Mouse (Mus musculus): ENCODE measurements around the gene Anks1b. TPM values are rescaled to one million over a fixed set of nuclear protein-coding genes. Genes with fewer than 3 reads are reported as not detected.
A peak's percentile ranks its signal among the peaks of the same experiment; 100 is the strongest.

Gene Anks1b
- polyA plus RNA-seq (2017; shearing (Covaris generic)): under 1 TPM in 1 of 2 experiments, not detected in 1; 0.19 TPM

GRCm38 (mm10) chr10:89873146-89873950 is at the start of gene Anks1b:
TSS of gene Anks1b (plus strand) at chr10:89873509.
- peak; percentile 10 for ATAC-seq

- ATAC-seq: peak; percentile 90
Measured at GRCm38 (mm10) chr10:89823906-89824305, 49.4 kb upstream of the Anks1b start.

- no peak for ATAC-seq
Measured at GRCm38 (mm10) chr10:89826896-89827295, 46.4 kb upstream of the Anks1b start.

GRCm38 (mm10) chr10:89832334-89832733 is 41.0 kb upstream of the Anks1b start:
- no peak for ATAC-seq

- no peak for ATAC-seq
Measured at GRCm38 (mm10) chr10:89833166-89833565, 40.1 kb upstream of the Anks1b start.

GRCm38 (mm10) chr10:89837476-89837875 is 35.8 kb upstream of the Anks1b start:
- ATAC-seq: no peak

GRCm38 (mm10) chr10:89838834-89839233 is 34.5 kb upstream of the Anks1b start:
- no peak for ATAC-seq

- no peak for ATAC-seq
Measured at GRCm38 (mm10) chr10:89850951-89851350, 22.4 kb upstream of the Anks1b start.

GRCm38 (mm10) chr10:89855251-89855875 is 17.9 kb upstream of the Anks1b start:
- ATAC-seq: no peak

GRCm38 (mm10) chr10:89856286-89856685 is 17.0 kb upstream of the Anks1b start:
- ATAC-seq: no peak

- no peak for ATAC-seq
Measured at GRCm38 (mm10) chr10:89868211-89868610, 5.1 kb upstream of the Anks1b start.

- ATAC-seq: no peak
Measured at GRCm38 (mm10) chr10:89868836-89869235, 4.5 kb upstream of the Anks1b start.

- ATAC-seq: no peak
Measured at GRCm38 (mm10) chr10:89872501-89873145, 686 bp upstream of the Anks1b start.

- ATAC-seq: no peak
Measured at GRCm38 (mm10) chr10:89874036-89874435, 727 bp downstream of the Anks1b start.

- no peak for ATAC-seq
Measured at GRCm38 (mm10) chr10:89883561-89883960, 10.3 kb downstream of the Anks1b start.

GRCm38 (mm10) chr10:89902720-89903337 is 29.5 kb downstream of the Anks1b start:
- no peak for ATAC-seq

- ATAC-seq: no peak
Measured at GRCm38 (mm10) chr10:89911889-89912288, 38.6 kb downstream of the Anks1b start.

GRCm38 (mm10) chr10:89913174-89913573 is 39.9 kb downstream of the Anks1b start:
- no peak for ATAC-seq

- ATAC-seq: no peak
Measured at GRCm38 (mm10) chr10:89917141-89917540, 43.8 kb downstream of the Anks1b start.

- no peak for ATAC-seq
Measured at GRCm38 (mm10) chr10:89921965-89922364, 48.7 kb downstream of the Anks1b start.

GRCm38 (mm10) chr10:89942180-89942579 is 68.9 kb downstream of the Anks1b start:
- ATAC-seq: no peak

- ATAC-seq: no peak
Measured at GRCm38 (mm10) chr10:89946636-89947349, 73.5 kb downstream of the Anks1b start.
